Mouse (Mus musculus): ENCODE measurements around the gene Rbx1. TPM values are rescaled to one million over a fixed set of nuclear protein-coding genes. Genes with fewer than 3 reads are reported as not detected.

Gene Rbx1
- total and polyA plus RNA-seq, 3 experiments = 177 to 238 (median 184) TPM

GRCm38 (mm10) chr15:81503466-81503865, 37.4 kb downstream of the Rbx1 start:
- H3K27me3 ChIP-seq (replicated peaks) = no peaks in the 10 kb centered on the region
- no peaks in the 10 kb centered on the region for H3K36me3 ChIP-seq (replicated peaks in 1 of 2; ENCODE audit: control insufficient read depth in 1 of 2, insufficient read depth in 1 of 2, low read length in 1 of 2)
- TF ChIP-seq E2F4 (IDR thresholded peaks at IDR 0.05; ENCODE audit: insufficient replicate concordance, low read depth, low read length) (no peak), ETS1 (conservative IDR thresholded peaks at IDR 0.05; ENCODE audit: low read depth, low read length) (no peak), CHD1 (IDR thresholded peaks at IDR 0.05; ENCODE audit: low read depth, low read length) (no peak), POLR2A (IDR thresholded peaks at IDR 0.05; ENCODE audit: low read depth, low read length) (no peak), KAT2A (IDR thresholded peaks at IDR 0.05; ENCODE audit: insufficient replicate concordance, low read length) (no peak), NELFE (IDR thresholded peaks at IDR 0.05; ENCODE audit: low read depth, low read length) (no peak), MAZ (IDR thresholded peaks at IDR 0.05; ENCODE audit: low read depth, low read length) (no peak), RCOR1 (conservative IDR thresholded peaks at IDR 0.05; ENCODE audit: low read depth, low read length) (no peak), USF2 (conservative IDR thresholded peaks at IDR 0.05; ENCODE audit: low read depth, low read length) (no peak), JUND (conservative IDR thresholded peaks at IDR 0.05; ENCODE audit: low read depth, low read length) (no peak), MAX (IDR thresholded peaks at IDR 0.05; ENCODE audit: low read length) (no peak)
- in situ Hi-C loops (cut with MboI; ENCODE audit: low pct_ligation_motif_present, low pct_unique_long_range_greater_than_20kb, low sequenced_read_pairs) = no loop called here
- DNase-seq (ENCODE audit: extremely low read depth) = no peak
- H3K79me2 ChIP-seq (replicated peaks; ENCODE audit: control insufficient read depth, extremely low read depth, insufficient read depth, poor library complexity, severe bottlenecking) = no peaks in the 10 kb centered on the region
- dilution Hi-C loops (cut with MboI; ENCODE audit: extremely low pct_ligation_motif_present, extremely low pct_unique_long_range_greater_than_20kb, low sequenced_read_pairs) = no loop called here
- H3K4me3 ChIP-seq (replicated peaks in 1 of 3; ENCODE audit: low read depth in 2 of 3, low read length in 2 of 3, poor library complexity in 1 of 3) = no peak overlapping the region
- no peak overlapping the region for H3K27ac ChIP-seq (ENCODE audit: insufficient read depth, low read depth)
- no peak overlapping the region for H3K4me2 ChIP-seq (ENCODE audit: insufficient read depth, low read depth, poor library complexity, severe bottlenecking)
- H3K9me3 ChIP-seq (replicated peaks; ENCODE audit: low read length) = no peaks in the 10 kb centered on the region
- H3K9ac ChIP-seq (ENCODE audit: insufficient read depth, low read depth) = no peak overlapping the region
- H3K4me1 ChIP-seq (ENCODE audit: control insufficient read depth in 1 of 2, insufficient read depth in 2 of 2) = no peaks in the 10 kb centered on the region

GRCm38 (mm10) chr15:81503995-81504394, 37.9 kb downstream of the Rbx1 start:
- no peak overlapping the region for H3K4me3 ChIP-seq (replicated peaks in 1 of 3; ENCODE audit: low read depth in 2 of 3, low read length in 2 of 3, poor library complexity in 1 of 3)
- DNase-seq (ENCODE audit: extremely low read depth) = no peak
- no peak overlapping the region for H3K4me2 ChIP-seq (ENCODE audit: insufficient read depth, low read depth, poor library complexity, severe bottlenecking)
- in situ Hi-C loops (cut with MboI; ENCODE audit: low pct_ligation_motif_present, low pct_unique_long_range_greater_than_20kb, low sequenced_read_pairs) = no loop called here
- H3K9ac ChIP-seq (ENCODE audit: insufficient read depth, low read depth) = no peak overlapping the region
- no peaks in the 10 kb centered on the region for H3K27me3 ChIP-seq (replicated peaks)
- H3K79me2 ChIP-seq (replicated peaks; ENCODE audit: control insufficient read depth, extremely low read depth, insufficient read depth, poor library complexity, severe bottlenecking) = no peaks in the 10 kb centered on the region
- no peaks in the 10 kb centered on the region for H3K4me1 ChIP-seq (ENCODE audit: control insufficient read depth in 1 of 2, insufficient read depth in 2 of 2)
- no peak overlapping the region for H3K27ac ChIP-seq (ENCODE audit: insufficient read depth, low read depth)
- TF ChIP-seq ZKSCAN1 (IDR thresholded peaks at IDR 0.05; ENCODE audit: borderline replicate concordance, low read depth, low read length) = no peak
- TF ChIP-seq HCFC1 (IDR thresholded peaks at IDR 0.05; ENCODE audit: low read depth, low read length) = no peak
- no peak for TF ChIP-seq RAD21 (IDR thresholded peaks at IDR 0.05; ENCODE audit: low read depth, low read length)
- no peak for TF ChIP-seq MYC (IDR thresholded peaks at IDR 0.05; ENCODE audit: low read depth, low read length)
- no peak for TF ChIP-seq JUN (IDR thresholded peaks at IDR 0.05; ENCODE audit: insufficient read depth, low read depth, low read length)
- TF ChIP-seq SMC3 (IDR thresholded peaks at IDR 0.05; ENCODE audit: low read depth, low read length) = no peak
- no peak for TF ChIP-seq MAZ (IDR thresholded peaks at IDR 0.05; ENCODE audit: low read depth, low read length)
- no peak for TF ChIP-seq USF1 (IDR thresholded peaks at IDR 0.05; ENCODE audit: low read depth, low read length)
- TF ChIP-seq MAX (IDR thresholded peaks at IDR 0.05; ENCODE audit: low read length) = no peak
- no peak for TF ChIP-seq POLR2A (IDR thresholded peaks at IDR 0.05; ENCODE audit: low read depth, low read length)
- TF ChIP-seq ELF1 (IDR thresholded peaks at IDR 0.05; ENCODE audit: low read depth, low read length) = no peak
- TF ChIP-seq BHLHE40 (IDR thresholded peaks at IDR 0.05; ENCODE audit: low read depth, low read length) = no peak
- no peak for TF ChIP-seq CHD2 (IDR thresholded peaks at IDR 0.05; ENCODE audit: low read length)
- no peaks in the 10 kb centered on the region for H3K9me3 ChIP-seq (replicated peaks; ENCODE audit: low read length)
- H3K36me3 ChIP-seq (replicated peaks in 1 of 2; ENCODE audit: control insufficient read depth in 1 of 2, insufficient read depth in 1 of 2, low read length in 1 of 2) = no peaks in the 10 kb centered on the region
- dilution Hi-C loops (cut with MboI; ENCODE audit: extremely low pct_ligation_motif_present, extremely low pct_unique_long_range_greater_than_20kb, low sequenced_read_pairs) = no loop called here

Data from CH12.LX (cell line).